In genomic region chr8:79501238-79501637, GRCm38 (mm10) we compare ENCODE assay signal across 10 mouse cellular contexts.
A peak's percentile ranks its signal among the peaks of the same experiment; 100 is the strongest.
DNase-seq lines count a peak whose midpoint lies in the region; ATAC-seq lines count a peak whose summit lies in the region.
"Had no signal": no experiment of that assay in that cellular context is flagged by ENCODE, and none has a peak within 500 bp of the region (broad histone marks: within the 10 kb centered on the region; RNA-seq: fewer than 3 reads in every experiment).

No protein-coding gene starts in this region.

- H3K27ac ChIP-seq in heart, embryonic 16.5 days (ENCODE audit: low read length): 0 out of 2 replicates have a peak overlapping the region, but pooled peaks have one; percentile 24
- no peak overlapping the region for H3K27ac ChIP-seq in forebrain, embryonic 10.5 days

- H3K27me3 ChIP-seq in heart, embryonic 16.5 days (ENCODE audit: control insufficient read depth, insufficient read depth, low read length): no peaks in the 10 kb centered on the region
- no peaks in the 10 kb centered on the region for H3K27me3 ChIP-seq in forebrain, embryonic 10.5 days (ENCODE audit: poor library complexity, severe bottlenecking)

- H3K36me3 ChIP-seq in heart, embryonic 16.5 days (ENCODE audit: control insufficient read depth, insufficient read depth): no peaks in the 10 kb centered on the region
- H3K36me3 ChIP-seq in forebrain, embryonic 10.5 days (replicated peaks): no peaks in the 10 kb centered on the region

- no peak overlapping the region for H3K4me3 ChIP-seq in heart, embryonic 16.5 days (ENCODE audit: low read length)
- H3K4me3 ChIP-seq in forebrain, embryonic 10.5 days: no peak overlapping the region

- no peaks in the 10 kb centered on the region for H3K9me3 ChIP-seq in heart, embryonic 16.5 days (replicated peaks; ENCODE audit: control insufficient read depth, low read length)
- no peaks in the 10 kb centered on the region for H3K9me3 ChIP-seq in forebrain, embryonic 10.5 days

- H3K4me2 ChIP-seq in heart, embryonic 16.5 days (ENCODE audit: low read depth, low read length): no peak overlapping the region

- peaks cover 10% of the 10 kb centered on the region for H3K4me1 ChIP-seq in heart, embryonic 16.5 days (ENCODE audit: control insufficient read depth, insufficient read depth, low read length)
- H3K4me1 ChIP-seq in forebrain, embryonic 10.5 days: peaks cover 7% of the 10 kb centered on the region

- peak; percentile 56; the same call in 1 of the 2 replicates for ATAC-seq in heart, embryonic 16.5 days (replicated peaks; ENCODE audit: extremely low read depth, insufficient read depth, low FRiP score)

- no peak overlapping the region for H3K9ac ChIP-seq in heart, embryonic 16.5 days (ENCODE audit: low read length)

- DNase-seq in adrenal gland, adult 8-10 months: peak; percentile 2
- no peak for DNase-seq in adrenal gland, postnatal 4 days (ENCODE audit: low spot score in 2 of 2)
- DNase-seq in NIH3T3 (ENCODE audit: low read depth): peak; percentile 43
- DNase-seq in kidney, postnatal 25 days: peak; percentile 39 to 63
- no peak for DNase-seq in forebrain, embryonic 10.5 days (ENCODE audit: extremely low spot score, low spot score)
- no peak for DNase-seq in left cerebral cortex, adult 8-10 months (ENCODE audit: low spot score in 2 of 2)
- no peak for DNase-seq in cerebellum, adult 9-10 months
- DNase-seq: cerebellum, postnatal 36 days; retina, postnatal 1 day had no signal

- 65% methylated on average over 11 of the region's 11 CpGs for WGBS in heart, embryonic 16.5 days
- WGBS in forebrain, embryonic 10.5 days: 91% methylated on average over 11 of the region's 11 CpGs

Comparison
In these comparisons a context has a peak if more than half of its experiments do, and no peak if none do; other contexts are left out.
1. DNase-seq: peak in adrenal gland, adult 8-10 months (single experiment), NIH3T3 (single experiment) and kidney, postnatal 25 days (2 of 2); none in adrenal gland, postnatal 4 days (0 of 2), forebrain, embryonic 10.5 days (single experiment), left cerebral cortex, adult 8-10 months (0 of 2) and cerebellum, adult 9-10 months (single experiment).